Mouse (Mus musculus) ES-E14 (cell line): ENCODE measurements around the gene Rpl13a. TPM values are rescaled to one million over a fixed set of nuclear protein-coding genes. Genes with fewer than 3 reads are reported as not detected.

Source experiments
- DNase-seq: peaks from one replicate; pipeline ENCODE4 v3.0.0-alpha.2; 2013; ENCODE audit warnings: low read depth, low spot score
- H3K27ac ChIP-seq: 2 replicates; pipeline ENCODE4 v1.5.1; 2012; ENCODE audit warnings: low read depth, mild to moderate bottlenecking, low read length, moderate library complexity, mixed read lengths; ENCODE audit not compliant: poor library complexity, insufficient read depth, severe bottlenecking
- H3K36me3 ChIP-seq: 2 replicates; pipeline ENCODE4 v1.6.1; 2012; ENCODE audit warnings: mild to moderate bottlenecking, low read length, moderate library complexity, mixed read lengths; ENCODE audit not compliant: control insufficient read depth, poor library complexity, insufficient read depth, severe bottlenecking
- H3K4me1 ChIP-seq, 2 experiments: fragments of 150-350 bp in 1 of 2; sonication (generic) in 1 of 2; 2 replicates each; pipeline ENCODE4 v1.6.1; 2012; ENCODE audit warnings: low read length in 2 of 2, mild to moderate bottlenecking in 1 of 2, mixed read lengths in 1 of 2; ENCODE audit not compliant: control insufficient read depth in 2 of 2, insufficient read depth in 2 of 2, poor library complexity in 1 of 2
- H3K4me3 ChIP-seq, 2 experiments: fragments of 150-350 bp in 1 of 2; sonication (generic) in 1 of 2; 2 replicates each; pipeline ENCODE4 v1.5.1; 2012; ENCODE audit warnings: low read length in 2 of 2, low read depth in 1 of 2, mild to moderate bottlenecking in 1 of 2, mixed read lengths in 1 of 2; ENCODE audit not compliant: insufficient read depth in 1 of 2, poor library complexity in 1 of 2, severe bottlenecking in 1 of 2
- H3K9ac ChIP-seq: 2 replicates; pipeline ENCODE4 v1.6.1; 2012; ENCODE audit warnings: low read depth, mild to moderate bottlenecking, low read length, mixed read lengths; ENCODE audit not compliant: poor library complexity, insufficient read depth, severe bottlenecking
- H3K9me3 ChIP-seq: fragments of 150-350 bp; sonication (generic); 2 replicates; pipeline ENCODE4 v1.6.1; 2012; ENCODE audit warnings: low read depth, mild to moderate bottlenecking, low read length; ENCODE audit not compliant: control insufficient read depth, insufficient read depth
- CHD2 ChIP-seq: IDR thresholded peaks from 2 replicates; pipeline ENCODE4 v1.6.1; 2014; ENCODE audit warnings: mild to moderate bottlenecking, low read depth, low read length, inconsistent platforms
- HCFC1 ChIP-seq: IDR thresholded peaks from 2 replicates; pipeline ENCODE4 v1.6.1; 2012; ENCODE audit warnings: low read length, inconsistent platforms, borderline replicate concordance; ENCODE audit not compliant: insufficient read depth
- MAFK ChIP-seq: IDR thresholded peaks from 2 replicates; pipeline ENCODE4 v1.6.1; 2014; ENCODE audit warnings: mild to moderate bottlenecking, low read depth, low read length, inconsistent platforms; ENCODE audit not compliant: insufficient read depth
- ZC3H11A ChIP-seq: IDR thresholded peaks from 2 replicates; pipeline ENCODE4 v1.6.1; 2012; ENCODE audit warnings: low read depth, mild to moderate bottlenecking, inconsistent platforms, low read length, borderline replicate concordance
- ZNF384 ChIP-seq: IDR thresholded peaks from 2 replicates; pipeline ENCODE4 v1.6.1; 2012; ENCODE audit warnings: low read depth, low read length, inconsistent platforms
- in situ Hi-C, 2 experiments: fragments of 600-800 bp; cut with MboI; formaldehyde crosslinking; loops; one replicate each; pipeline ENCODE4 v1.15.1; 2025; ENCODE audit warnings: low sequenced_read_pairs in 2 of 2, inconsistent platforms in 1 of 2; ENCODE audit not compliant: unreplicated experiment in 2 of 2
- total RNA-seq: library from RNA; depleted of rRNA; stranded (reverse); fragments of 300-350 nt; gene quantifications from 2 replicates; pipeline ENCODE4 v1.2.3, GENCODE M21; 2012

The Rpl13a gene
- total RNA-seq, 1 experiment = 3,971 TPM

GRCm38 (mm10) chr7:45167761-45168445 is 39.3 kb upstream of the Rpl13a start:
- H3K9ac ChIP-seq = 0 out of 2 replicates have a peak overlapping the region, but pooled peaks have one; percentile 5
- in situ Hi-C loops = no loop called here

GRCm38 (mm10) chr7:45166950-45167401 is 38.4 kb upstream of the Rpl13a start:
- Histone ChIP-seq H3K9me3 (no peaks in the 10 kb centered on the region), H3K4me3 (no peak overlapping the region), H3K4me1 (peaks cover 4 to 25% of the 10 kb centered on the region in 2 experiments; a peak in 3 of 4 replicates), H3K36me3 (no peaks in the 10 kb centered on the region), H3K27ac (no peak overlapping the region), H3K9ac (0 out of 2 replicates have a peak overlapping the region, but pooled peaks have one; percentile 8)
- no peak for DNase-seq
- in situ Hi-C loops = no loop called here
- no peak for TF ChIP-seq MAFK
- TF ChIP-seq ZC3H11A = no peak
- TF ChIP-seq ZNF384 = no peak
- TF ChIP-seq CHD2 = no peak
- TF ChIP-seq HCFC1 = no peak

More at GRCm38 (mm10) chr7:45167761-45168445, 39.3 kb upstream of the Rpl13a start:
- Histone ChIP-seq H3K4me3 (peak overlapping the region in 1 of 2 experiments; percentile 26; a peak in 2 of 4 replicates), H3K27ac (no peak overlapping the region), H3K9me3 (no peaks in the 10 kb centered on the region), H3K4me1 (peaks cover 4 to 33% of the 10 kb centered on the region in 2 experiments), H3K36me3 (no peaks in the 10 kb centered on the region)
- DNase-seq = no peak
- TF ChIP-seq MAFK (no peak), HCFC1 (no peak), ZNF384 (no peak), CHD2 (no peak), ZC3H11A (no peak)

- DNase-seq = no peak
- in situ Hi-C loops = no loop called here
- Histone ChIP-seq H3K27ac (no peak overlapping the region), H3K4me3 (no peak overlapping the region), H3K4me1 (peaks cover 2 to 21% of the 10 kb centered on the region in 2 experiments; a peak in 2 of 4 replicates), H3K9ac (no peak overlapping the region), H3K9me3 (no peaks in the 10 kb centered on the region), H3K36me3 (no peaks in the 10 kb centered on the region)
- TF ChIP-seq ZNF384 (no peak), CHD2 (no peak), HCFC1 (no peak), MAFK (no peak), ZC3H11A (no peak)
These were observed 37.1 kb upstream of the Rpl13a start for GRCm38 (mm10) chr7:45165701-45166100.

GRCm38 (mm10) chr7:45164833-45165232 is 36.3 kb upstream of the Rpl13a start:
- peaks cover 5% of the 10 kb centered on the region; the same call in 1 of the 2 replicates for H3K36me3 ChIP-seq
- no peak for TF ChIP-seq ZC3H11A
- no peak for TF ChIP-seq HCFC1
- no peak for TF ChIP-seq MAFK
- no peak for TF ChIP-seq CHD2
- no peak for TF ChIP-seq ZNF384
- in situ Hi-C loops = no loop called here
- no peak for DNase-seq
- no peak overlapping the region for H3K9ac ChIP-seq
- H3K27ac ChIP-seq = no peak overlapping the region
- H3K4me3 ChIP-seq = no peak overlapping the region
- H3K4me1 ChIP-seq = peaks cover 2 to 21% of the 10 kb centered on the region in 2 experiments; a peak in 2 of 4 replicates
- no peaks in the 10 kb centered on the region for H3K9me3 ChIP-seq
